Mouse (Mus musculus) layer of hippocampus, adult 2 months (tissue): Measurements from ENCODE around the gene Ednrb. TPM values are rescaled to one million over a fixed set of nuclear protein-coding genes. Genes with fewer than 3 reads are reported as not detected.
"Not testable (repeated sequence)": the region's sequence is repeated elsewhere in the genome, so short reads cannot be mapped to it uniquely, and the experiment has no call there.

ENCODE experiments used
- DNase-seq, 2 experiments: peaks; one replicate each; pipeline ENCODE4 v3.0.0; 2022; ENCODE audit warnings: low spot score in 2 of 2
- H3K27ac ChIP-seq: fragments of 200-600 bp; 2 replicates; pipeline ENCODE4 v1.8.1; 2022
- H3K4me3 ChIP-seq: fragments of 200-600 bp; 2 replicates; pipeline ENCODE4 v1.8.1; 2022; ENCODE audit warnings: mild to moderate bottlenecking
- CTCF ChIP-seq: fragments of 200-600 bp; conservative IDR thresholded peaks from 2 replicates; pipeline ENCODE4 v1.8.1; 2022; ENCODE audit warnings: antibody characterized with exemption, mild to moderate bottlenecking, moderate library complexity
- total RNA-seq, 2 experiments: library from RNA; stranded (reverse); gene quantifications; 2 replicates each; pipeline ENCODE4 v1.2.3; 2021

The Ednrb gene
- total RNA-seq, 2 experiments from 2014 or later = 35.4 to 39.0 TPM

DNA sequence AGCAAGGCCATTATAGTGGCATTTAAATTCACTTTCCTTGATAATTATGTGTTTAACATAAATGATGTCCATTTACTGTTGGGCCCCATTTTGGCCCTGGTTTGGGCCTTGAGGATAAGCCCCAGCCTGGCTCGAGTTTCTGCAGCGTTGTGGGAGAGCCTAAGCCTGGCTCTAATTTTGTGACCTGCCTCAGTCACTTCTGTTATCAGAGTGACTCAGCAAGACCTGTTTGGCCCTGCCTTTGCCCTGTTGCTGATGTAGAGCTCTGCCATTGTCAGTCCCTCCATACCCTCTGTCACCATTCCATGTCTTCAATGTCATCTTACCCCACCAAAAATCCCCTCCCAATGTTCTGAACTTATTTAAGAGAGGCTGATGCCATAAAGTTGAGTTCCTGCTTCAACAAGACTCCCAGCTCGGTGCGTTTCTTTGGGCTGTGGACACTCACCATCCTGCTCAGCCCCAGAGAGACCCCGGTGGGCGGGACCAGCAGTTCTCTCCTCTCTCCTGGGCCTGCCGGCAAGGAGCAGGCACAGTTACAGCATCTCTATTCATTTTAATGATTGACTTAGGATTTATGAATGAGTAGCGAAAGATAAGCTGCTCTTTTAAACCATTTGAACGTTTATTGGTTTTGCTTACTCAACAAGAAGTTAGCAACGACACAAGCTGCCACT, 30.0 kb downstream of the Ednrb start:
- Histone ChIP-seq H3K4me3 (no peak overlapping the region), H3K27ac (no peak overlapping the region)
- DNase-seq = no peak
- TF ChIP-seq CTCF = no peak

DNA sequence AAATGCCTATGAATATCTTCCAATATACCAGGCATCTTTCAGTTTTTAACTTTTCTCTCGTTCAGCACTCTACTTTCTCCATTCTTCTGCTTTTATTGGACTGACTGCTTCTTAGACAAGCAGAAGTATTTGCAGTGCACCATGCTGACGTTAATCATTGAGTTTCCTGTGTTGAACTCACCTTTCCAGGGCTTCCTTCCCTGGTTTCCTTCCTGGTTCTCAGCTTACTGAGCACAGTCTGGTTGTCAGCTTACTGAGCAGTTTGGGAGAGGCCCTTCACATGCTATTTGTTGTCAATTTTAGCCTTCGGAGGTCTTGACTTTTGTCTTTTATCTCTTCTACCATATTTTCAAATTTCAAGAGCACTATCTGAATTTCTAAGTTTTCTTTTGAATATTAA, 31.0 kb downstream of the Ednrb start:
- no peak for TF ChIP-seq CTCF
- Histone ChIP-seq H3K4me3 (no peak overlapping the region), H3K27ac (no peak overlapping the region)
- no peak for DNase-seq

DNA sequence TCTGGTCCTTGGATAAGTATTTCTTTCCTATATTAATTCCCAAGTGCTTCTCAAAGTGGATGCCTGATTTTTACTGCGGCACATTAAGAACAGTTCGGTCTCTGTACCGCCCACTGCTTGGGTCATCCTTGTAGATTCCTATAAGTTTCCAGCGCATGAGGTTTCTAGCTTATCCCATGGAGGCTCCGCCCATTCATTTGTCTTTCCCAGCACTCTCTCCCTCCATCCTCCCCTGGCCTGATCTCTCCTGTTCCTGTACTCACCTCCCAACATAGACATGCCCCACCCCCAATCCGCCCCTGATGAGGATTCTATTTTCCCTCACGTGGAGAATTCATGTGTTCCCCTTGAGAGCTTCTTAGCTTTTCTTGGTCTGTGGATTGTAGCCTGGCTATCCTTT, 32.9 kb downstream of the Ednrb start:
- Histone ChIP-seq H3K4me3 (no peak overlapping the region), H3K27ac (no peak overlapping the region)
- DNase-seq = no peak
- no peak for TF ChIP-seq CTCF

DNA sequence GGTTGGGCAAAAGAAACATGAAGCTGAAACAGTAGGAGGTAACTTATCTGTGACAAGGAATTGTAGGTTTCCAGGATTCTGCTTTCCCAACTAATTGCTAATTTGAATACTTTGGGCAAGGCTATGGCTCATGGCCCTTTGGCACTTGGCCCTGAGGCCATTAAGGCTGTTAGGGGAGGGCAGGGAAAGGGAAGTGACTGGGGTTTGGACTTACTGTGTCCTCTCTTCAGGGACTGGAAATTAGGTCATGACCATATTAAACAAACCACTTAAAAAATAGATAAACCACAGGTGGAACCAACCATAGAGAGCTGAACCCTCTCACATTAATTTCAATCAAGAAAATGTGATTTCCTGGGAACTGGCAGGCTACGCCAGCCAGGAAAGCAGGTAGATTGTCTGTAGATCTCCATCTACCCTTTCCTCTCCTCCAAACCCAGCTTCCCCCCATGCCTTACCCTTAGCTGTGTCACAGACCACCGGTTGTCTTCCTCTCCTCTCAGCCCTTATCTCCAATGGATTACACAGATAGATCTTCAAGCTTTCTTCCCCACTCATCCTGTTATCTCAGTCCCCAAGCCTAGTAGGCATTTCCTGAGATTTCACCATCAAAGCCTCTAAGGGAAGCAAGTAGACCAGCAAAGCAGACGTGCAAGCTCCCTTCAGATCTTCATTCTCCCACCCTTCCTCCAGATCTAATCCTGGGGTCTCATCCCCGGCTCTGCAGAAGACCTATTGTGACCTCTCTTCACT, 40.1 kb downstream of the Ednrb start:
- Histone ChIP-seq H3K4me3 (no peak overlapping the region), H3K27ac (0 out of 2 replicates have a peak overlapping the region, but pooled peaks have one; percentile 28)
- peak in 1 of 2 experiments; percentile 29 for DNase-seq
- no peak for TF ChIP-seq CTCF

DNA sequence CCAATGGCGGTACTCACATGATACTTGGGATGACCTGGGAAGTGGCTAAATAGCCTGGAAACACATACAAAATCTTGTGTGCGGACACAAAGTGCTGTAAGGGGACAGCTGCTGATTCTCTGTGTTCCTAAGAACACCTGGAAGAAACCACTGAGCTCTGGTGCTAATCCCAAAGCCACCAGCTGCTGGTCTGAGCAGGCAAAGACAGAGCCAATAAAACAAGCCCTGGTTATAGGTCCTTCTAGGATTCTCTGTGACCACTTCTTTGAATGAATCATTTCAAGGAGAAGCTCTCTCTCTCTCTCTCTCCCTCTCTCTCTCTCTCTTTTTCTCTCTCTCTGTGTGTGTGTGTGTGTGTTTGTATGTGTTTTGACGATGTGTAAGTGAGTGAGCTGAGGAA, 47.1 kb downstream of the Ednrb start:
- Histone ChIP-seq H3K27ac (no peak overlapping the region), H3K4me3 (no peak overlapping the region)
- no peak for DNase-seq
- no peak for TF ChIP-seq CTCF

DNA sequence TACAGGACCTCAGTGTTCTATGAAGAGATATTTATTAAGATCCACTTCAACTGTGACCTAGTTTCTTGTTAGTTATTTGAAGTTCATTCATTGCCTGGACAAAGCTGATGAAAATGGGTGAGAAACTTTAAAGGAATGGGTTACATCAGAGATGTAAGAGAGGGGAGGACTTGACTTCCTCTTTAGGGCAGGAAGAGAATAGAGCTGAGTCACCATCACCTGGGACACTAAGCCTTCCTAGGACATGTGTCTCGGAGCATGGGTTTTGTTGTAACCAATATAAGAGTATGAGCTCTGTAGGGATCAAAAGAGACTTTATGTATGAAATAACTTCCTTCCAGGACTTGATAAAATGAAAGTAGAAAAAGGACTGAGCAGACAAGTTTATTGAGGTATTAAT, 48.6 kb downstream of the Ednrb start:
- Histone ChIP-seq H3K27ac (peak overlapping the region; percentile 52), H3K4me3 (no peak overlapping the region)
- no peak for TF ChIP-seq CTCF
- no peak for DNase-seq

DNA sequence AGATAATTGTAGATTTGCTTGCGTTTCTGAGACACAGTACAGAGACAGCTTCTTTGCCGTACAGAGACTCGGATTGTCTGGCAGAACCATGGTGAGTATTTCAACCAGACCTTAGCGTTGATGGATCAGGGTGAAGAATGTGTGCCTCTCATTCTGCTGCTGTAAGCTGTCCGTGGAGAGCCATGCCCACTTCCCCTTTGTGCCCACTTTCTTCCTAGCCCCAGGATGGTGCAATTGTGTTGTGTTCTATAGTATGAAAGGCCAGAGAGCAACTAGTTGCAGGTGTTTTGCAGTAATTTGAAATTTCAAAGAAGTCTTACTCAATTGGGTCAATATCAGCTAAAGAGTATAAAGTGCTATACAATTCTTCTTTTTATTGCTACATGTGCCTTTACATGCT, 50.8 kb downstream of the Ednrb start:
- Histone ChIP-seq H3K27ac (0 out of 2 replicates have a peak overlapping the region, but pooled peaks have one; percentile 39), H3K4me3 (no peak overlapping the region)
- TF ChIP-seq CTCF = no peak
- no peak for DNase-seq

DNA sequence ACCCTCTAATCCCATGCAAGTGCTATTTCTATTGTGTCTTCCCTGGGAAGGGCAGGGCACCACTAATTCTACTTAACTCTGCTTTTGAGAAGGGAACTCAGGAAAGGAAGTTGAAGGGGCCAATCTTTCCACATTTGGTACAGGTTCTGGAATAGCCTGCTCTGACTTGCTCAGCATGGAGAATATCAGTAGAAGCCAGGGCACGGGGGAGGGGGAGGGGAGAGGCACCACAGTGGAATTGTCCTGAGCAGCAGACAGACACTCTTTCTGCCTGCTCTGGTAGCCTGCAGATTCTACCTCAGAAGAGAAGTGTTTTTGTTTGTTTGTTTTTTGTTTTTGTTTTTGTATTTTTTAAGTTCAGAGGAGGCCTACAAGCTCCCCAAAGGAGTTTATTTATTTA, 51.5 kb downstream of the Ednrb start:
- no peak for TF ChIP-seq CTCF
- no peak for DNase-seq
- no peak overlapping the region for H3K4me3 ChIP-seq
- peak overlapping the region; percentile 39; the same call in 1 of the 2 replicates for H3K27ac ChIP-seq

DNA sequence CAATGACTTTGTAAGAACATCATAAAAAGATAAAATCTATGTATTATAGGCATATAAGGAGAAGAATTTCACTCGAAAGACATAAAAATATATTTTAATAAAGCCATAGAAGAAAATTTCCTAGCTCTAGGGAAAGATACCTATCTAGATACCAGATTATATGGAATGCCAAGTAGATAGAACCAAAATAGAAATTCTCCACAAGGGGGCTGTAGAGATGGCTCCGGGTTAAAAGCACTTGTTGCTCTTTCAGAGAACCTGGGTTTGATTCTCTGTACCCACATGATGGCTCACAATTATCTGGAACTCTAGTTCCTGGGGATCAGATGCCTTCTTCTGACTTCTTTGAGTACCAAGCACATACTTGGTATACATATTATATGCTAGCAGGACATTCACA, 56.7 kb downstream of the Ednrb start:
- peak; percentile 62 for TF ChIP-seq CTCF
- Histone ChIP-seq H3K27ac (no peak overlapping the region), H3K4me3 (no peak overlapping the region)
- no peak for DNase-seq

DNA sequence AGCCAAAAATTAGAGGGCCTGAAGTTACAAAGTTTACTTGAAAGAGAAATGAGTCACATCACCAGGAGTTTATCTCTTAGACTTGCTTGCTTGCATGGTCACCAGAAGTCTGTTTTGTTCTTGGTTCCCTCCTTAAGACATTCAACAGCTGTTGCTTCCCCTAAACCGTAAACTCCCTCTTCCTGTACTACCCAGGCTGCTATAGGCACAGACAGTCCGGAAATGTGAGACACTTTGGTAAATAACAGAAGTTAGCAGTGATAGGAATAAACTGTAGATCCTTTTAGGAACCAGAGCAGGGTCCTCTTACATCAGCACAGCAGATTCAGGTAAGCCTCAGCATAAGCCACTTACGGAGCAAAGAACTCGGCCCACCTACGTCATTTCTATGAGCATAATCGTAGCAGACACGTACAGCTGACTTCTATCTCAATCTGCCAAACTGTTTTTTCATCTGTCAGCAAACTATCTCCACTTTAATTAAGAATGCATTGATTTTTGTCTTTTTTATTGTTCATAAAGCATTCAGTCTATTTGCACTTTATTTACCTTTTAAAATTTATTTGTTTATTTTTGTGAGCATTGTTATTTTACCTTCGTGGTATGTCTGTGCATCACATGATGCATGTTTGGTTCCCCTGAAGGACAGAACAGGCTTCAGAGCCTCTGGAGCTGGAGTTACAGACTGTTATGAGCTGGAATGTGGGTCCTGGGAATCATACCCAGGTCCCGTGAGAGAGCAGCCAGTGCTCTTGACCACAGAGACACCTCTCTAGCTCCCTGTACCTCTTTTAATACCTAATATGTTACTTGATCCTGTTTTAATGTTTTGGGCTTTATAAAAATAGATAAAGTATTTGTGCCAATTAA, 58.9 kb downstream of the Ednrb start:
- H3K27ac ChIP-seq = no peak overlapping the region

DNA sequence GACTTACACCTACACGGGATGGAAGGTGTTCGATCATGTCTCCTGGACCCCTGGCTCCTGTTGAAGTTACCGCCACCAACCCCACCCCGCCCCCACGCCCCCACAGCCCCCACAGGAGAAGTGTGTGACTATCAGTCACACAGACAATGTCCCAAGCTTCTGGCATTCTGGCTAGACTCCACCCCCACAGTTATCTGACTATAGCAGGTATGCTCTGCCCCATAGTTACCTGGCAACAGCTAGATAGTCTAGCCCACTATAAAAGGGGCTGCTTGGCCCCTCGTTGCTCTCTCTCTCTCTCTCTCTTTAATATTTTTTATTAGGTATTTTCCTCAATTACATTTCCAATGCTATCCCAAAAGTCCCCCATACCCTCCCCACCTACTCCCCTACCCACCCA, 63.9 kb downstream of the Ednrb start:
- not testable (repeated sequence) for DNase-seq, H3K4me3 ChIP-seq, H3K27ac ChIP-seq

More for the DNA sequence above, 58.9 kb downstream of the Ednrb start:
- TF ChIP-seq CTCF = no peak
- DNase-seq = no peak
- H3K4me3 ChIP-seq = no peak overlapping the region

DNA sequence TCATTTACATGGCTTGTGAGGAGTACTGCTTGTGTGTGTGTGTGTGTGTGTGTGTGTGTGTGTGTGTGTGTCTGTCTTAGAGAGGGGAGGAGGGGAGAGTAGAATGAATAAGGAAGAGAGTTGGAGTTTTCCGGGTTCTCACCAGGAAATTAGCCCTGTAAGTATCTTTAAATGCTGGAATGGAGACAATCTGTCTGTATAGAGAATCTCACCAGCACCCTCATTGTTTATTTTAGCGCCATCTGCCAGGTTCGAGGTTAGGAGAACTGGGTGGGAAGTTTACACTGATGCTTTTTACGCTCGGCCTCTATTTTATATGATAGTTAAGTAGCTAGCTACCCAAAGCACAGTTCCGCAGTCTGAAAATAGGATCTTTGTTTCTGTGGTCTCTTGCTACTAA, 64.9 kb downstream of the Ednrb start:
- TF ChIP-seq CTCF = no peak
- DNase-seq = no peak
- Histone ChIP-seq H3K4me3 (peak overlapping the region; percentile 34; the same call in 1 of the 2 replicates), H3K27ac (peak overlapping the region; percentile 80)
